Mouse (Mus musculus) urinary bladder, postnatal 10 days (tissue): ENCODE measurements around the gene Cbl.
"Not testable (repeated sequence)": the region's sequence is repeated elsewhere in the genome, so short reads cannot be mapped to it uniquely, and the experiment has no call there.

Experiments used
- DNase-seq: peaks from one replicate; pipeline ENCODE4 v3.0.0; 2022; ENCODE audit warnings: low spot score

The Cbl gene

DNA sequence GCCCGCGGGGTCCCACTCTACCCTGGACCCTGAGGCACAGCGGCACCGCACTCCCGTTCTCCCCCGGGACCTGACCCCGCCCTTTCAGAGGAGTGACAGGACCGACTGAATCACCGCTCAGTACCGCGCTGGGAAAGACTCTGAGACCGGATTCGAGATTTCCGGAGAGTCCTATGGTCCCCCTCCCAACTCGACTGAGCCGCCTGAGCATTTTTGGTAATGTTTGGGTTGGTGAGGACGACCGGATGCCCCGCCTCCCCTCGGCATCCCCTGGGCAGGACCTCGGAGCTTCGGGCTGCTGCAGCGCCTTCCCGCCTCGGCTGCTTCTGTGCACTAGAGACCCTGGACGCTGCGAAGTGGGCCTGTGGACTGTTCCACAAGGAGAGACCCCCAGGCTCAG lies 103.8 kb downstream of the Cbl start:
- DNase-seq: peak; percentile 53

DNA sequence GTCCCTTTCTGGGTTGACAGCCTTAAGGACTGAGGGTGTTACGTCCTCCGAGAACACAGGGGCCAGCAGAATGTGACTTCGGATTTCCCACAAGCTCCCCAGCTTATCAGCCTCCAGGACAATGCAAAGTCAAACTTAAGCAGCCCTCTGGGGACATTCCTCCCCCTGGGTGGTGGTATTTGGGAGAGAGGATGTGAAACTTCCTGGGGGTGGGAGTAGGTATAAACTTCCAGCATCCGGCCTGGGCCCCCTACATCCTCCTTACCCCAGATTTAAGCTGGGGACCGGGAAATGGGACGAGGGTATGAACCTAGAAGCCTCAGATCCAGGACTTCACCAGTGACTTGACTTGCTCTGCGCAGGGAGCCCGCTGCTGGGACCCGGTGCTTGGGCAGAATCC lies 104.2 kb downstream of the Cbl start:
- DNase-seq: no peak

DNA sequence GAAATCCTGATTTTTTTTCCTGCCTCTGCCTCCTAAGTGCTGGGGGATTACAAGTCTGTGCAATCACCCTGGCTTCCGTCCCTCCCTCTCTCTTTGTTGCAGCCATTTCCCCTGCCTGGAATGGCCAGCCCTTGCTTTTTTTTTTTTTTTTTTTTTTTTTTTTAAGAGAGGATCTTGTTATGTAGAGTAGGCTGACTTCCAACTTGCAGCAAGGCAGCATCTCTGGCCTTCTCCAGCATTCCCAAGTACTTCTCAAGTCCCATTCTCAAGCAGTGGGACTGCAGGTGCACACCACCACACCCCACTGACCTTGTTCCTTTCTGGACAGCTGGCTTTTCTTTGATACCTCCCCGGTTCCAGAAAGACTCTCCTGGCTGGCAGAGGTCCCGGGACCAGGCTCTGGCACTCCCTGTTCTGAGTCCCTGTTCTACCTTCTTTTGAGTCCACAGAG lies 106.5 kb downstream of the Cbl start:
- DNase-seq: no peak

DNA sequence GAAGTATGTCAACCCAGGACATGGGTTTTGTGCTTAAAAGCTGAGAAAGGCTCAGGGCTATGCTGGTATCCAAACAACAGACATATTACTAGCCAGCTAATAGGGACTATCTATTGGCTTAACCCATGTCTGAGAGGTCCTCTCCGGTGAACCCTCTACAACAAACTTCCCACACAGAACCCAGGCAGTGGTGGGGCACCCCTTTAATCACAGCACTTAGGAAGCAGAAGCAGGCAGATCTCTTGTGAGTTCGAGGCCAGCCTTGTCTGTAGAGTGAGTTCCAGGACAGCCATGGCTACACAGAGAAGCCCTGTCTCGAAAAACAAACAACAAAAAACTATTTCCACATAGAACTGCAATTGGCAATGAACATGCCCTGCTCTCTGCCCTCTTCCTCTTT lies 107.1 kb downstream of the Cbl start:
- DNase-seq: no peak

DNA sequence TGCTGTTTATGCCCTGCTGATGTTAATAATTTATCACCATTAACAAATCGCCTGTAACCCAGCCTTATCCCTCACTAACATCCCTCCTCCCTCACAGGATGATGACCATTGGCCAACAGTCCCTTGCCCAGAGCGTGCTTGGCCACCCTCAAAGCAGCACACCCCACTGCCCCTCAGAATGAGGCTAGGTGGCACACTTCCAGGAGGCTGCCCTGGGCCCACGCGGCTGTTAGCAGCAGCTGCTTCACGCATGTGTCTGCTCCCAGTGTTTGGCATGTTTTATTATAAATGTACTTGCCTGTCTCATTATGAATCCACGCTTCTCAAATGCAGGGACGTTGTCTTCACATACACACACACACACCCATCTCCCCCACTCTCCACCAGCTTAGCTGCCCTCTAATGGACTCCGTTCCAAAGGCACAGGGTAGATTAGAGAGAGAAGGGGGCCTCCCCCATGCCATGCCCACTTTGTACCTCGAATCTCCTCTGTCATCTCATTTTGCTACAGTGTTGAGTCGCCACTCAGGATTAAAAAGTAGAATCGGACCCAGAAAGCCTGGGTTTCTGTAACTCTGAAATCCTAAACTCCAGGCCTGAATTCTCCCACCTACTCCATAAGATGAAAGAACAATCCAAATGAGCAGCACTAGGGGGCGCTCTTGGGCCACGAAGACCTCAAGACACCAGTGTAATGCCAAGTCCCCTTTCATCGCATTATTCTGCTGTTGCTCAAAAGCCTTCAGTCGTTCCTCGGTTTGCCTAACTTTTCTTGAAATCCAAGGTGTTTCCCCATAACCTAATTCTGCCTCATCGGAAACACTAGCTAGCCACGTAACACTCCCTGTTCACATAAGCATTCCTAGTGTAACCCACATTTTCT lies 108.1 kb downstream of the Cbl start:
- DNase-seq: no peak

DNA sequence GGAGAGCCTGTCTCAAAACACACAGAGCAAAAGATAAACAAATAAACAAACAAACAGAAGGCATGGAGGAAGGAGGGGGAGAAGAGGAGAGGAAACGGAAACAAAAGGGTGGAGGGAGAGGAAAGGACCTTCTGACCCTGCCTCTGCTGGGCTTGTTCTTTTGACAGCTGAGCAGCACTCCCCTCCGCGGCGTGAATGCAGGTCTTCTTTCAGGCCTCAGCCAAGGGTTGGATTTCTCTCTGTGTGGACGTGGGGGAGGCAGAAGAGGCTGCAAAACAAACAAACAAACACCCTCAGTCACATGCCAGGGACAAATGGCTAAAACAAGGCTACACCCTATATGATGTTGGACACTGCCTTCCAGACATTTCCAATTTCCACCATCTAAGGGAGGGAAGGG lies 108.8 kb downstream of the Cbl start:
- no peak for DNase-seq

DNA sequence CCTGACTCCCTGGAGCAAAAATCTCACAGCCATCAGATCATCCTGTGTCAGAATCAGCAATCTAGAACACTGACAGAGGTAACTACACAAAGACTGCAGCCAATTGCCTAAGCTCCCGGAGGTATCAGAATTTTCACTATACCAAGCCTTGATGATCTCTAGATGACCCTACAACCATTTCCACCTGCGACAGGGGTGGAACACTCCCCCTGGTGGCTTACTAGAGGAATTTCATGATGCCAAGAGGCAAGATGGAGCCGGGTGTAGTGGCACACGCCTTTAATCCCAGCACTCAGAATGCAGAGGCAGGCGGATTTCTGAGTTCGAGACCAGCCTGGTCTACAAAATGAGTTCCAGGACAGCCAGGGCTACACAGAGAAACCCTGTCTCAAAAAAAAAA lies 109.5 kb downstream of the Cbl start:
- DNase-seq: no peak

DNA sequence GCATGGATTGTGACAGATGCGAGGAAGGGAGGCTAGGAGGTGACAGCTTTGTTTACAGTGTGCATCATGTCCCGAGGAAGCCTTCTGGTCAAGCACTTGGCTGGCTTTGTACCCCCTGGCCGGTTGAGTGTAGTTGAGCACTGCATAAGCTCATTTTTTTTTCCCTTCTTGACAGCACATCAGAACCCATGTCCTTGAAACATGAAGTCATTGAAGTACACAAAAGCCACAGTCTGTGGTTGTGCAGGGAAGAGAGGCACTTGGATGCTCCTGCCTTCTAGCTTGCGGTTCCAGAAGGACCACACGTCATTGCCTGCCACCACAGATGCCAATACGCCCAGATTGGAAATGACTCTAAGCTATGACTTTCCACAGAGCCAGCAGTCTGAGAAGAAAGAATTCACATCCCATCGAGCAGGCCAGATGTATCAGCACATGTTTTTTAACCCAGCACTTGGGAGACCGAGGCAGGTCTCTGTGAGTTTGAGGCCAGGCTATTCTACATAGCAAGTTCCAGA lies 113.8 kb downstream of the Cbl start:
- no peak for DNase-seq

DNA sequence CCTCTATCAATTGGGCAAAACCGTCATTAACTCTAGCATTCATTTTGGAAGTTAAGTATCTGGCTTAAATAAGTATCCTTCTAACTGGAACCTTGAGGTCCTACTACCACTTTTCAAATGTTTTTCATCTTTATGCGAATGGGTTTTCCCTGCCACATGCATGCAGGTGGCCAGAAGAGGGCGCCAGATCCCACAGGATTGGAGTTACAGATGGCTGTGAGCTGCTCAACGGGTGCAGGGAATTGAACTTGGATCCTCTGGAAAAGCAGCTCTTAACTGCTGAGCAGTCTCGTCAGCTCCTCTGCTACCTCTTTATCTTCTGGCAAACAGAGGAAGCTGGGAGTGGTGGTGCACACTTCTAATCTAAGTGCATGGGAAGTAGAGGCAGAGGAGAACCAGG lies 114.8 kb downstream of the Cbl start:
- DNase-seq: no peak

DNA sequence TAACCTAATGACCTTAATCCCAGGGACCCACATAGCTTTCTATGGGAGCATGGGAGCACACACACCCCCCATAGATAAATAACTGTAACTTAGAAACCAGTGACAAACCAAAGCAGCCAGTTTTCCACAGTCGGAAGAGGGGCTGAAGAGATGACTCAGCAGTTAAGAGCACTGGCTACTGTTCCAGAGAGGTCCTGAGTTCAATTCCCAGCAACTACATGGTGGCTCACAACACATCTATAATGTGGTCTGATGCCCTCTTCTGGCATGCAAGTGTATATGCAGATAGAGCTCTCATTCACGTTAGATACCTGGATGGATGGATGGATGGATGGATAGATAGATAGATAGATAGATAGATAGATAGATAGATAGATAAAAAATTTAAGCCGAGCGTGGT lies 117.7 kb downstream of the Cbl start:
- no peak for DNase-seq

DNA sequence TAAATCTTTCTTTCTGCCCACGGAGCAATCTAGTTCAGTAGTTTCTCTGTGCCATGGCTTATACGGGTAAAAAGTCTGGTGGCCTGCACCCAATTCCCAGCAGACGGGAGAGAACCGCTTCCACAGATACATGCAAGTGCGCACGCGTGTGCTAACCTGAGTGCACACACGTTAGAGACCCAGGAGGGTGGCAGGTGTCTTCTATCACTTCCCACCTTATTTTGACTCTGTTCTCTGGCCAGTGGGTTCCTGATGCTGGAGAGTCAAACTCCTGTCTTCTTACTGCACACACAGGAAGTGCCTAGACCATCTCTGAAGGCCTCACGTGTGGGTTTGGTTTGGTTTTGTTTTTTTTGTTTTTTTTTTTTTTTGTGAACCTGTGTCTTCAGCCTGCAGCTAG lies 118.2 kb downstream of the Cbl start:
- DNase-seq: no peak

DNA sequence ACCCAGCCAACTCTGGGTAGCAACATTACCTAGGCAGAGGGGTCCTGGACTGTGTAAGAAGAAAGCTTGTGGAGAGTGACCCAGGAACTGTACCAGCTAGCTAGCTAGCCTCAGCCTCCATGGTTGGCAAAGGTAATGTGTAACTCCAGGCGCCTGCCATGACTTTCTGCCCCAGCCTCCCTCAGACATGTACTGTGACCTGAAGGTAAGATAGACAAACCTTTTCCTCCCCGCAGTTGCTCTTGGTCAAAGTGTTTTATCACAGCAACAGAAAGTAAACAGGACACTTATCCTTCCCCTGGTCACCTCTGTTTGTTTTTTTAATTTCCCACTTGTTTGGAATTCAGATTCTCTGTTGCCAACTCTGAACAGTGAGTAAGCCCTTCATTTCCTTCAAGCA lies 119.4 kb downstream of the Cbl start:
- DNase-seq: no peak

DNA sequence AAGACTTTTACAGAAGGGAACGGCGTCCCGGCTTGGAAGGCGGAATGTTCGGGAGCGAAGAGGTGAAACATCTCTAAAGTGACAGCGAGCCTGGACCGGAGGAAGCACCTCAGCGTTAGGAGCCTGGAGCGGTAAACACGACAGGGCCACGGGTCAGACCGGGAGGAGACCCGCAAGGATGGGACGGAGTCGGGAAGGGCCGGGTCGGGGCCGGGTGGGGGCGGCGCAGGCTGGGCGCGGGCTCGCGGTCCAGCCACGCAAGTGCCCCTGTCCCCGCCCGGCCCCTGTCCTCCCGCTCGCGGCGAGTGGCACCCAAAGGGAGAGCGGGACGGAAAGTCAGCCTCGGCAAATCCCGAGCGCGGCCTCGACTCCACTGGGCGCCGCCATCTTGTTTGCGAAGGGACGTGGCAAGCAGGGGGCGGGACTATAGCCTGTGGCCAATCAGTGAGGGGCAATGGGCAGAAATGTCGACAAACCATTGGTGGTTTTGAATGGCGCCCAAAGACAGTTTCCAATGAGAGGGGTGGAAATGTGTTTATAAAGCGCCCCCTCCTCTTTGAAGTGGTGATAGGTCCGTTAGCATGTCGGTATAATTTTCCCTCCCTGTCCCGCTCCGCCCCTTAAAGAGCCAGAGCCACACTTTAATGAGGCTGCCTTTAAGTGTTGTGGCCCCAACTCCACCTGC lies 120.6 kb downstream of the Cbl start, which contains the start of the genes Gm49380 and Rnf26:
Gene Gm49380 (minus strand): TSS at position 396 of the 685 bp plus-strand sequence.
Gene Rnf26 (minus strand): TSS at position 413 of the 685 bp plus-strand sequence.
- DNase-seq: peak; percentile 88

DNA sequence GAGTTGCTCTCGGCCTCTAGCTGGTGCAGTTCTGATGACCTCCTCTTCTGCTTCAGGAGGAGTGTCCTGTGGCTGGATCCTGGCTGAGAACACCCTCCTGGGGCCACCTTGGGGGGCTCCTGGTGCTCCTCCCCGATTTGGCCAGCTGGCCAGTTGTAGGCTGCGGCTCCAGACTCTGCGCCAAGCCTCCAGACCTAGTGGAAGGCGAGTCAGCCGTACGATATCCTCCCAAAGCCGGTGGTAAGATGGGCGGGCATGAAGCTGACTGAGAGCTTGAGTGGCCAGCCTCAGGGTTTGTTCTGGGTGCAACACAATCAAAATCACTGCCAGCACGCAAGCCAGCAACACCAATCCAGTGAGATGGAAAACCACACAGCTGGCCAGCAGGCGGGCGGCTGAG lies 121.9 kb downstream of the Cbl start:
- DNase-seq: not testable (repeated sequence)

DNA sequence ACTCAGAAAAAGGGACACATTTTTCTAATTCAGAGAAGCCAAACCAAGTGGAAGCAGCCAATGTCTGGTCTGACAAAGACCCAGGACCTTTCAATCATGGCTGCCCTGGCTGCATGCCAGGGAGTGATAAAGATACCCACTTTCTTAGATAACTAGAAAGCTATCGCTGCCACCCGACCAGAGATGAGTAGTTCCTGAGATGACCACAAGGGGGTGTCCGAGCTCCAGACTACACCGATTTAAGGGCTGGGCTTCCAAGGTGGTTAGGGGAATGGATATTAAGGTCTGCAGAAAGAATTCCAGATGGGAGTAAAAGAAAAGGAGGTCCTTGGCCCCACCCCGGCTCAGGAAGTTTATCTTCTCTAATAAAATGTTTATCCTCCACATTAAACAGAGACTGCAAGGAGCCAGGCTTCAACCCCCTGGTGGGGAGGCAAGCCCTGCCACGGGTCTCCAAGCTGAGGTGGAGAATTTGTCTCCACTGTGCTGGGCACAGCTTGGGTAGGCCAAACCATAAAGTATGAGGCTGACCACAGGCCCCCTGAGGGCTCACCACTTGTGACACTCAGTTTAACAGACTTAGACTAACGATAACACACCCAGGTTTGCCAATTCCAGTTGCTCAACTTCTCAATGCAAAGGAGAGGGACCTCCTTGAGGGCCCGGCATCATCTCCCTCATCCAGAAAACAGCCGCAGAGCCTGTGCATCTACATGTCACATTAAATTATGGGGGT lies 124.3 kb downstream of the Cbl start:
- no peak for DNase-seq

DNA sequence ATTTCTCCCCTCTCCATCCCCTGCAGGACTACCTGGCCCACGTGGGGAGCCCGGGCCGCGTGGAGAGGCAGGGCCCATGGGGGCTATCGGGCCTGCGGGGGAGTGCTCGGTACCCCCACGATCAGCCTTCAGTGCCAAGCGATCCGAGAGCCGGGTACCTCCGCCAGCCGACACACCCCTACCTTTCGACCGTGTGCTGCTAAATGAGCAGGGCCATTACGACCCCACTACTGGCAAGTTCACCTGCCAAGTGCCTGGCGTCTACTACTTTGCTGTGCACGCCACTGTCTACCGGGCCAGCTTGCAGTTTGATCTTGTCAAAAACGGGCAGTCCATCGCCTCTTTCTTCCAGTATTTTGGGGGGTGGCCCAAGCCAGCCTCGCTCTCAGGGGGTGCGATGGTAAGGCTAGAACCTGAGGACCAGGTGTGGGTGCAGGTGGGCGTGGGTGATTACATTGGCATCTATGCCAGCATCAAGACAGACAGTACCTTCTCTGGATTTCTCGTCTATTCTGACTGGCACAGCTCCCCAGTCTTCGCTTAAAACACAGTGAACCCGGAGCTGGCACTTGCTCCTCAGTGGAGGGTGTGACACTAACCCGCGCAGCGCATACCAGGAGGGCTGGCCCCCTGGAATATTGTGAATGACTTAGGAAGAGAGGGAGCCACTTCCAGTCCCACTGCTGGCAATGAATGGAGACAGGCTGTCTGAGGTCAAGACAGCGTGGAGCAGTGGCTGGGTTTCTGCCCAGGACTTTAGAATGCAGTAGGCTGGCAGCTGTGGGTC lies 125.4 kb downstream of the Cbl start:
- no peak for DNase-seq

DNA sequence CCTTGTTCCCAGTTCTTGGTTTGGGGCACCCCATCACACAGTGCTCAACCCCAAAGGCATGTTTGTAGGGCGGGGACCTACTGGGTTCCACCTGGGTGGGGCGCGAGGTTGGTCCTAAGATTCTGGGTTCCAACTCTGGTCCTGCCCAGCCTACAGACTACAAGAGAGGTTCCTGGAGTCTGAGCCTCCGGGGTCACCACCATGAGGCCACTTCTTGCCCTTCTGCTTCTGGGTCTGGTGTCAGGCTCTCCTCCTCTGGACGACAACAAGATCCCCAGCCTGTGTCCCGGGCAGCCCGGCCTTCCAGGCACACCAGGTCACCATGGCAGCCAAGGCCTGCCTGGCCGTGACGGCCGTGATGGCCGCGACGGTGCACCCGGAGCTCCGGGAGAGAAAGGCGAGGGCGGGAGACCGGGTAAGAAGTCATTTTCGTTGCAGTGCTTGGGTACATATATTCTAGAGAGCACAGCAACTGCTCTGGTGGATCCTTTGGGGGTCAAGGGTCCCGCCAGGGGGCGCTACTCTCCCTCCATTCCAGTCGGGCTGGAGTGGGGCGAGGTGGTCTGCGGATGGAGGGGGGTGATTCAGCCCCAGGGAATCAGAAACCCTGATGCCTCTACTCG lies 126.2 kb downstream of the Cbl start:
- no peak for DNase-seq

DNA sequence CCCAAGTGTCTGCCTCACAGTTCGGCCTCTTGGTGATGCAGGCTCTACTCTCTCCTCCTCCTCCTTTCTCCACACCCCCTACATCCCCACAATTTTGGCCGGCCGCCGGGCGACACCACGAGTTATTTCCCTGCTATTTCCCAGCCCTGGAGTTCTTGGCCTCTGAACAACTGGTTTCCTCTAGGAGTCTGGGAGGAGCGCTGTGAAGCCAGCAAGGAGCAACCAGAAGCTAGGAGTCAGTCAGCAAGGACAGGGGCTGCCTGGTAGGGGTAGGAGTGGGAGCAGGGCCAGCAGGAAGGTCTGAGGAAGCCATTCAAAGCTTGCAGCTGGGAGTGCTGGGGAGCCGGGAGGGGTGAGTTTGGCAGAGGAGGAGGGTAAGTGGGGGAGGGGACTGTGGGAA lies 126.7 kb downstream of the Cbl start, which contains the start of gene C1qtnf5:
Gene C1qtnf5 (plus strand): TSS at position 136 of the 400 bp plus-strand sequence.
- DNase-seq: peak; percentile 59

DNA sequence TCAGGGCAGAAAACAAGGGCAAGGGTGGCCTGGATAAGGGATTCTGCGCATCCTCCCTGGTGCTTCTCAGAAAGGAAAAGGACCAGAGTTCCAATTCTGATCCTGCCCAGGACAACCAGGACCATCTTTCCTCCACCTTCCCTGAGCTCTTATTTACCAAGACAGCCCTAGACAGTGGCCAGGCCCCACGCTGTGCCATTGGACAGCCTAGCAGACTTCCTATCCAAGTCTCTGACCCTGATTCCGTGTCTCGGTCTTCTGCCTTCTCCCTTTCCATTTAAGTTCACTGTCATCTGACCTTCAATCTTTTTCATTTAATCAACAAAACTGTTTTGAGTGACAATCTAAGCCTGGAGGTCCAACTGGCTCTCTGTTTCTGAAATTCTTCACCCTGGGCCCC lies 127.3 kb downstream of the Cbl start:
- DNase-seq: no peak

DNA sequence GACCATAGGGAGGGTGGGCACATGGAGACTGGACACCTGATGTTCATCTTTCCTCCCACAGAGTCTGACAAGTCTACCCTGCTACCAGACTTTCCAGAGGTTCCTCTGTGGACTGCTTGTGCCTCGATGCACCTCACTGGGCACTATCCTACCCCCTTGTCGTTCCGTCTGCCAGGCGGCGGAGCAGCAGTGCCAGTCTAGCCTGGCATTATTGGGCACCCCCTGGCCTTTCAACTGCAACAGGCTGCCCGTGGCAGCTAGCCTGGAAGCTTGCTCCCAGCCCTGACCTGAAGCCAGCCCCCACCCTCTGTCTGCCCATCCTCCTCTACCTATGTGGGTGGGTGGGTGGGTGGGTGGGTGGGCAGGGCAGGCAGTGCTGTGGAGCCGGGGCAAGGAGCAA lies 127.7 kb downstream of the Cbl start:
- no peak for DNase-seq

DNA sequence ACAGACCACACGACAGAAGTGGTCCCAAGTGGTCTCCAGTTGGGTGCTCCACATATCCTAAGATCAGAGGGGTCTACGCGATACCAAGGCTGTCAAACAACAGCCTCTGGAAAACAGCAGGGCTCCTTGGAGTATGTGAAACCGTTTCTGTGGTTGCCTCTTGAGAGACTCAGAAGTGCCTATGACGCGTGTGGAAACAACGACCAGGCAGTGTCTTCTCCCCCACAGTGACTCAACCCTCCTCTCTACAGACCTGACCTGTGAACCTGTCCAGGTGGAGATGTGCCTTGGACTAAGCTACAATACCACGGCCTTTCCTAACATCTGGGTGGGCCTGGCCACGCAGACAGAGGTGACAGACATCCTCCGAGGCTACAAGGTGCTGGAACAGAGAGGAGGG lies 128.1 kb downstream of the Cbl start:
- no peak for DNase-seq
